Mouse (Mus musculus): ENCODE data around the gene Plod1.

DNA sequence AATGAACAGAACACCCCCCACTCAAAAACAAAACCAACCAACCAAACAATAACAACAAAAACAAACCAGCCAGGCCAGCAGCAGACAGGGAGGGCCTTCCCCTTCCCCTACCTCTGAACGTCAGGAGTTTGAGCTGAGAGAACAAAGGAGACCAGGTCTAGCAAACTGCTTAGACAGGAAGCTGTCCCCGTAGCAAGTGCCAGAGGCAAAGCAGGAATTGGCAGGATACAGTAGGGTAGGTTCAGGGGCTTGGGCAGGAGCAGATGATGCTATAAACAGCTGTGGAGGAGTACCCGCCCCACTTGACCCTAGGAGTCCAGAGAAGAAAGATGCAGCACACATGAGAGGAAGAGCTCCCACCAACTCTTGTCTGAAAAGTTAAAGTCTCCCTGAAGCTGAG is 2.4 kb downstream of the Plod1 start:
- TF ChIP-seq TAL1 (IDR thresholded peaks at IDR 0.05; ENCODE audit: low read length) (no peak), UBTF (IDR thresholded peaks at IDR 0.05; ENCODE audit: borderline replicate concordance, insufficient read depth, low read depth, low read length) (no peak), GATA1 (IDR thresholded peaks at IDR 0.05; ENCODE audit: low read depth, low read length) (no peak), USF1 (IDR thresholded peaks at IDR 0.05; ENCODE audit: low read depth, low read length) (no peak), CHD2 (IDR thresholded peaks at IDR 0.05; ENCODE audit: low read length) (no peak), POLR2A (IDR thresholded peaks at IDR 0.05; ENCODE audit: control insufficient read depth in 1 of 2, insufficient read depth in 1 of 2, low read depth in 1 of 2, low read length in 2 of 2, poor library complexity in 1 of 2) (no peak), POLR2AphosphoS5 (IDR thresholded peaks at IDR 0.05; ENCODE audit: borderline replicate concordance, low read depth, low read length) (no peak), CHD1 (IDR thresholded peaks at IDR 0.05; ENCODE audit: low read depth, low read length) (no peak), CTCF (IDR thresholded peaks at IDR 0.05 in 2 of 3, conservative IDR thresholded peaks at IDR 0.05 in 1 of 3; ENCODE audit: control insufficient read depth in 1 of 3, insufficient read depth in 1 of 3, low read depth in 2 of 3, low read length in 3 of 3, poor library complexity in 1 of 3, severe bottlenecking in 1 of 3) (no peak), MYC (IDR thresholded peaks at IDR 0.05; ENCODE audit: low read depth, low read length) (no peak)

Data from MEL (cell line).